Mouse (Mus musculus) limb, embryonic 14.5 days (tissue): ENCODE data around the gene Igflr1. TPM values are rescaled to one million over a fixed set of nuclear protein-coding genes. Genes with fewer than 3 reads are reported as not detected.
A peak's percentile ranks its signal among the peaks of the same experiment; 100 is the strongest.

ENCODE experiments used
- ATAC-seq: fragments of 200-750 bp; cut with Nextera tagmentation; 2 replicates; pipeline ENCODE4 v1.8.0; 2017; ENCODE audit warnings: low read depth, moderate number of reproducible peaks, moderate TSS enrichment; ENCODE audit not compliant: low FRiP score
- DNase-seq: peaks from one replicate; pipeline ENCODE4 v3.0.0-alpha.2; 2015; ENCODE audit warnings: low spot score
- H3K27ac ChIP-seq: fragments of 300-500 bp; sonication (generic); replicated peaks from 2 replicates; pipeline ENCODE4 v1.5.1; 2014; ENCODE audit warnings: low read depth, mild to moderate bottlenecking, low read length, moderate library complexity, mixed read lengths
- H3K27me3 ChIP-seq: fragments of 300-500 bp; sonication (generic); 2 replicates; pipeline ENCODE4 v1.6.1; 2014; ENCODE audit warnings: low read length, mixed read lengths; ENCODE audit not compliant: control insufficient read depth, insufficient read depth
- H3K36me3 ChIP-seq: fragments of 300-500 bp; sonication (generic); 2 replicates; pipeline ENCODE4 v1.6.1; 2014; ENCODE audit warnings: mild to moderate bottlenecking, low read length, moderate library complexity, mixed read lengths; ENCODE audit not compliant: control insufficient read depth, insufficient read depth
- H3K4me1 ChIP-seq: fragments of 300-500 bp; sonication (generic); 2 replicates; pipeline ENCODE4 v1.6.1; 2014; ENCODE audit warnings: antibody characterized with exemption, low read length, mixed read lengths; ENCODE audit not compliant: control insufficient read depth, insufficient read depth
- H3K4me2 ChIP-seq: fragments of 300-500 bp; sonication (generic); replicated peaks from 2 replicates; pipeline ENCODE4 v1.6.1; 2014; ENCODE audit warnings: low read depth, mild to moderate bottlenecking, low read length, moderate library complexity; ENCODE audit not compliant: severe bottlenecking
- H3K4me3 ChIP-seq: fragments of 300-500 bp; sonication (generic); replicated peaks from 2 replicates; pipeline ENCODE4 v1.5.1; 2014; ENCODE audit warnings: low read length
- H3K9ac ChIP-seq: fragments of 300-500 bp; sonication (generic); 2 replicates; pipeline ENCODE4 v1.6.1; 2014; ENCODE audit warnings: mild to moderate bottlenecking, low read depth, low read length, moderate library complexity; ENCODE audit not compliant: severe bottlenecking
- H3K9me3 ChIP-seq: fragments of 300-500 bp; sonication (generic); 2 replicates; pipeline ENCODE4 v1.6.1; 2016; ENCODE audit warnings: low read length; ENCODE audit not compliant: control insufficient read depth
- POLR2A ChIP-seq: fragments of 200-500 bp; IDR thresholded peaks from 2 replicates; pipeline ENCODE4 v1.8.0; 2012; ENCODE audit warnings: inconsistent platforms, mild to moderate bottlenecking, moderate library complexity, borderline replicate concordance; ENCODE audit not compliant: insufficient read depth, insufficient read length; ENCODE audit errors: extremely low read depth
- WGBS: fragments of 180-500 bp; shearing (Covaris S2); extraction: QIAGEN DNeasy Blood & Tissue Kit; methylation state at CpG from one replicate; pipeline ENCODE4 v1.1.7; 2014; 5-methylcytosine and 5-hydroxymethylcytosine counted together
- polyA plus RNA-seq, 2 experiments: library from polyadenylated mRNA; depleted of rRNA in 1 of 2; stranded (reverse) in 1 of 2; unstranded in 1 of 2; fragments of >200 nt; fragmentation: Nextera tagmentation in 1 of 2; extraction: Ambion mirVana in 1 of 2; gene quantifications; 2 replicates each; pipeline versions ENCODE4 v1.2.1 to v1.2.3; 2012 to 2014

The Igflr1 gene
- polyA plus RNA-seq, 2 experiments, result 1.7 to 5.2 TPM

DNA sequence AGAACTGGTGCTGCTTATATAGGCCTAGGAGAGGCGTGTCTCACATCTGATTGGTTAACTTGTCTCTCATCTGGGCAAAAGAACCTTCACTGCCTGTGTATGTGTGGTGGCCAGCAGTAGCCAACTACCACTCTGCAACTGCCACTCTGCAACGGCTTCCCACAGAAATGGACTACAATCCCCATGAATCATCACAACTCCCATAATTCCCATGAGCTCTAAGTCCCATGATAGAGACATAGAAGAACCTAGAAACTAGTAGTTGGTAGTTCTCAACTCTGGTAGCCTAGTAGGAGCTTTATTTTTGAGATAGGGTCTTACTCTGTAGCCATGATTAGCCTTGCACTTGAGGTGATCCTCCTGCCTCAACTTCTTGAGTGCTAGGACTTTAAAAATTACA is 15.3 kb upstream of the Igflr1 start:
- H3K9me3 ChIP-seq, result no peaks in the 10 kb centered on the region
- no peak overlapping the region for H3K4me3 ChIP-seq
- no peak overlapping the region for H3K27ac ChIP-seq
- no peaks in the 10 kb centered on the region for H3K27me3 ChIP-seq
- peaks cover 11% of the 10 kb centered on the region for H3K4me1 ChIP-seq
- DNase-seq (no peak), ATAC-seq (no peak)
- WGBS, result 80% methylated on average over 2 of the region's 2 CpGs
- TF ChIP-seq POLR2A, result no peak
- H3K9ac ChIP-seq, result no peak overlapping the region
- peaks cover 34% of the 10 kb centered on the region for H3K36me3 ChIP-seq
- no peak overlapping the region for H3K4me2 ChIP-seq

DNA sequence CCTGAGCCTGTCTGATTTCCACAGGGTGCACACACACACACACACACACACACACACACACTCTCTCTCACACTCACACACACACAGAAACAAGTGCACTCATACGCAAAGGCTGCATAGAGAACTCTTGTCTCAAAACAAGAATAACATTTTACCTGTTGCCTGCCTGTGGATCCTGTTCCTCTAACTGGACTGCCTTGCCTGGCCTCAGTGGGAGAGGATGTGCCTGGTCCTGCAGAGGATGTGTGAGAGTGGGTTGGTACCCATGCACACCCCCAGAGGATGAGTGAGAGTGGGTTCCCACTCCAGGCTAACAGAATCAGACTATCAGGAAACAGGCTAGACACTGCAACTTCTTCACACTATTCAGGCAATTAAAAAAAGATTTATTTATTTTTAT is 14.6 kb upstream of the Igflr1 start:
- TF ChIP-seq POLR2A, result no peak
- DNase-seq (no peak), ATAC-seq (no peak)
- Histone ChIP-seq H3K27me3 (no peaks in the 10 kb centered on the region), H3K4me1 (peaks cover 11% of the 10 kb centered on the region), H3K9me3 (no peaks in the 10 kb centered on the region), H3K9ac (no peak overlapping the region), H3K36me3 (peaks cover 39% of the 10 kb centered on the region), H3K27ac (no peak overlapping the region), H3K4me3 (no peak overlapping the region), H3K4me2 (no peak overlapping the region)
- WGBS, result 95% methylated on average over 1 of the region's 1 CpGs

DNA sequence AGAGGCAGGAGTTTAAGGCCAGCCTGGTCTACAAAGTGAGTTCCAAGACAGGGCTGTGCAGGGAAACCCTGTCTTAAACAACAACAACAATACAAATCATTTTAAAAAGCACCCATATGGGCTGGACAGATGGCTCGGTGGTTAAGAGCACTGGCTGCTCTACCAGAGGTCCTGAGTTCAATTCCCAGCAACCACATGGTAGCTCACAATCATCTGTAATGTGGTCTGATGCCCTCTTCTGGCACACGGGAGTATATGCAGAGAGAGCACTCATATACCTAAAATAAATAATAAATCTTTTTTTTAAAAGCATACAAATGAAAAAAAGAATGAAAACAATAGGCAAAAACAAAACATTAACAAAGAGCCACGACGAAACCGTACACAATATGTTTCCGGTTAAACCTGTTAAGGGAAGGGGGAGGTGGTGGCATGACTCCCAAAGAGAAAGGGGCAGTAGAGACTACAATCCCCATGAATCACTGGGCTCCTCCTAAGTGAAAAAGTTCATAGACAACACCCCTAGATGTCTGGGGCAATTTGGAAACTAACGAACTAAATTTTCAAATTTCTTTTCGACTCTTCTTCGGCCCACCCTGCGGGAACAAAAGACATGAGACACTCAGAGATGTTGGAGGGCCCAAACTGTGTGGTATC is 13.7 kb upstream of the Igflr1 start:
- ATAC-seq (peak; percentile 80), DNase-seq (peak; percentile 87)
- Histone ChIP-seq H3K4me2 (peak overlapping the region; percentile 44), H3K4me3 (peak overlapping the region; percentile 71), H3K27me3 (no peaks in the 10 kb centered on the region), H3K36me3 (peaks cover 39% of the 10 kb centered on the region), H3K27ac (peak overlapping the region; percentile 98), H3K9me3 (no peaks in the 10 kb centered on the region), H3K9ac (peak overlapping the region; percentile 76), H3K4me1 (peaks cover 11% of the 10 kb centered on the region)
- TF ChIP-seq POLR2A, result no peak
- 2% methylated on average over 10 of the region's 10 CpGs for WGBS

DNA sequence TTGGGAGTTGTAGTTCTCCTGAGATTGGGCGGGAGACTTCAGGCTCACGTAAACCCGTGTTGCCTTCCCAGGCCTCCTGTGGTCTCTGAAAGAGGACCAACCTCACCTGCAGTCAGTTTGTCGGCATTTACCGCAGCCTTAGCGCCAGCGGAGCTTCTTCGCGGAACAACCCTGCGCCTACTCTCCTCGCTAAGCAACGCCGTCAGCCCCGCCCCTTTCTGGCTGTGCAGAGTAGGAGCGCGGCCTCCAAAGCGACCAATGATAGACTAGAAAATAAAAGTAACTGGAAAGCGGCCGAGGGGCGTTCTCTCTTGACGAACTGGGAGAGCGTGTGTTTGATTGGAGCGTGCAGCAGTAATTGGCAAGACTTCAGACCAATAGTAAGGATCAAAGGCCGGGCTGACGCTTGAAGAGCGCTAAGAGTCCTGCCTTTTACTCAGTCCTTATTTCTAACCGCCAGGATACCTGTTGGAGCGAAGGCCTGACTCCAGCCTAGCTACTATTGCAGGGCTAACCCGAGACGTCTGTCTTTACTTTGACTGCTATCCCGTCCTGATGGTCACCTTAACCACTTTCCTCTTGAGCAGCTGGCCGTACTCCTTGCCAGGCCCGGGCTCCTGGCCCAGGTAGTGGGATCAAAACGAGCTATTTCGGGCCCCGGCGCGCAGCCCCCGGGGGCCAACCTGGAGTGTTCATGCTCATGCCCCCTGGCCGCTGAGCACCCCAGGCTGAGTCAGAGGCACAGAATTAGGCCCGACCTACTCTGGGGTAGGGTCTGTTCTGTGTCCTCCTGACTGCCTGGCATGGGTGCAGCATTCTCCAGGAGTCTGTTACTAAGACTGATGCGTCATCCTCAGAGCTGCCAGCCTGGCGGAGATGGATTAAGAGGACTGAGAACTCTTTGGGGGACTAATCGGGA is 12.9 kb upstream of the Igflr1 start, which contains the start of the genes Hspb6 and Proser3:
Gene Hspb6, plus strand, starts transcription at position 77 of the 919 bp plus-strand sequence.
Gene Proser3, minus strand, starts transcription at position 198 of the 919 bp plus-strand sequence.
- ATAC-seq (peak; percentile 97), DNase-seq (peak; percentile 100)
- Histone ChIP-seq H3K27ac (peak within 1 kb of the TSS; percentile 98), H3K27me3 (no peaks in the 10 kb centered on the region), H3K4me1 (peaks cover 11% of the 10 kb centered on the region), H3K4me2 (peak within 1 kb of the TSS; percentile 95), H3K9ac (peak within 1 kb of the TSS; percentile 76), H3K36me3 (peaks cover 47% of the 10 kb centered on the region), H3K4me3 (peak within 1 kb of the TSS; percentile 71), H3K9me3 (no peaks in the 10 kb centered on the region)
- peak; percentile 78; the same call in 1 of the 2 replicates for TF ChIP-seq POLR2A
- 1% methylated on average over 44 of the region's 44 CpGs for WGBS

DNA sequence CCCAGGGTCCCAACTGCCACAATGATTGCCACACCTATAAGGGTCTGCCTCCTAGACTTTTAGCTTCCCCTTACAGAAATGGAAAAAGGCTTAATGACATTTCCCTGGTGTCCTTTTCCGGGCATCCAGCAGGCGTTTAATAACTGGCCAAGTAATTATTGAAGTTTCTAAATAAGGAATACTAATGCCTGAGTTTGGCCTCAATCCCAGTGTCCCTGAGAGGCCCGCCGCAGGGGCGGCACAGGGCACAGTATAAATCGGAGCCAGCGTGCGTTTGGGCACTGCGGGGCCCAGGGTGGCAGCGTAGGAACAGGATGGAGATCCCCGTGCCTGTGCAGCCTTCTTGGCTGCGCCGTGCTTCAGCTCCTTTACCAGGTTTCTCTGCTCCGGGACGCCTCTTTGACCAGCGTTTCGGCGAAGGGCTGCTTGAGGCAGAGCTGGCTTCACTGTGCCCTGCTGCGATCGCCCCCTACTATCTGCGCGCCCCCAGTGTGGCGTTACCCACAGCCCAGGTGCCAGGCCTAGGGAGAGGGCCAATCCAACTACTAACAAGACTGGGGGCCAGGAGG is 12.1 kb upstream of the Igflr1 start:
- peaks cover 42% of the 10 kb centered on the region for H3K36me3 ChIP-seq
- TF ChIP-seq POLR2A, result 0 out of 2 replicates have a peak, but pooled peaks have one; percentile 23

More for the DNA sequence above, 12.1 kb upstream of the Igflr1 start:
- peak overlapping the region; percentile 98 for H3K27ac ChIP-seq
- no peaks in the 10 kb centered on the region for H3K9me3 ChIP-seq
- DNase-seq, result peak; percentile 51
- no peak for ATAC-seq
- peaks cover 11% of the 10 kb centered on the region for H3K4me1 ChIP-seq
- no peaks in the 10 kb centered on the region for H3K27me3 ChIP-seq
- peak overlapping the region; percentile 66 for H3K9ac ChIP-seq
- H3K4me3 ChIP-seq, result peak overlapping the region; percentile 71
- WGBS, result 5% methylated on average over 21 of the region's 23 CpGs
- peak overlapping the region; percentile 95 for H3K4me2 ChIP-seq
